In the genomic region with DNA sequence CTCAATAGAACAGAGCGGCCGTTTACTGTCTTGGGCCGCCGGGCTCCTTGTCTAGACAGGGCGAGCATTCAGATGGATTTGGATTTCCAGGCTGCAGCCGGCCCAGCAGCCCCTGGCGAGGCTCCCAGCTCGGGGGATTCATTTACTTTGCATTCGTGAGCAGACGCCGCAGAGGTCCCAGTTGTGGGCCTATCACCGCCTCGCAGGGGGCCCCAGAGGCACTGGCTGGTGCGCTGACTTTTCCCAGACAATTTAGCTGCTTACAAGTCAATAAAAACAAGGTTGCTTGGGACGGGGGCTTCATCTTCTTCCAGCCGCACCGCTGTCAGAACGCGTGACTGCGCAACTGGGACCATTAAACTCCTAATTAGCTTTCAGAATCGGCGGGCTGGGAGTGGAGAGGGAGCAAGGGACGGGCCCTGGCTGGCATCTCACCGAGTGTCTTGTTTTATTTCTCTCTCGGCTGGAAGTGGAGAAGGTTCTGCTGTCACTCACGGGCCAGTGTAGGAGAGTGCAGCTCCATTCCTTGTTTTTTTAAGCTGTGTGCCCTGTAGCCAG, we compare ENCODE assay signal across 8 mouse cellular contexts.
DNase-seq lines count a peak whose midpoint lies in the region; ATAC-seq and TF ChIP-seq lines count a peak whose summit lies in the region.
"Had no signal": no experiment of that assay in that cellular context is flagged by ENCODE, and none has a peak within 500 bp of the region (broad histone marks: within the 10 kb centered on the region; RNA-seq: fewer than 3 reads in every experiment).

No protein-coding gene starts in this region.

- no peak for TF ChIP-seq CTCF in lung, postnatal 0 days (IDR thresholded peaks at IDR 0.05)

- WGBS in lung, embryonic 15.5 days = 10% methylated on average over 26 of the region's 26 CpGs
- 2% methylated on average over 26 of the region's 26 CpGs for WGBS in forebrain, embryonic 10.5 days
- WGBS in hindbrain, embryonic 10.5 days = 2% methylated on average over 26 of the region's 26 CpGs
- WGBS in lung, postnatal 0 days = 13% methylated on average over 26 of the region's 26 CpGs
- WGBS in stomach, embryonic 14.5 days = 8% methylated on average over 26 of the region's 26 CpGs

- no peak for DNase-seq in lung, adult 18-20 months
- no peak for DNase-seq in forebrain, embryonic 10.5 days (ENCODE audit: extremely low spot score, low spot score)
- peak; percentile 59 for DNase-seq in hindbrain, embryonic 10.5 days (ENCODE audit: low spot score)
- DNase-seq in lung, postnatal 0 days (ENCODE audit: low spot score) = peak; percentile 48
- no peak for DNase-seq in c-Kit-positive CD71-positive TER-119-positive erythroid progenitor cells, embryonic 14.5 days (ENCODE audit: low spot score)

- no peaks in the 10 kb centered on the region for H3K9me3 ChIP-seq in lung, embryonic 15.5 days
- H3K9me3 ChIP-seq in forebrain, embryonic 10.5 days = peaks cover 8% of the 10 kb centered on the region; the same call in 1 of the 2 replicates
- H3K9me3 ChIP-seq in hindbrain, embryonic 10.5 days = peaks cover 5% of the 10 kb centered on the region; the same call in 1 of the 2 replicates
- H3K9me3 ChIP-seq in lung, postnatal 0 days (ENCODE audit: low read length) = no peaks in the 10 kb centered on the region
- H3K9me3 ChIP-seq in stomach, embryonic 14.5 days (ENCODE audit: control insufficient read depth, low read depth, low read length) = no peaks in the 10 kb centered on the region

- no peak overlapping the region for H3K9ac ChIP-seq in lung, embryonic 15.5 days
- no peak overlapping the region for H3K9ac ChIP-seq in lung, postnatal 0 days (replicated peaks; ENCODE audit: low read depth)
- no peak overlapping the region for H3K9ac ChIP-seq in stomach, embryonic 14.5 days (replicated peaks; ENCODE audit: low read depth, low read length)

- H3K27ac ChIP-seq in lung, embryonic 15.5 days = peak overlapping the region; percentile 72
- H3K27ac ChIP-seq in forebrain, embryonic 10.5 days = peak overlapping the region; percentile 74
- H3K27ac ChIP-seq in hindbrain, embryonic 10.5 days = peak overlapping the region; percentile 69
- H3K27ac ChIP-seq in lung, postnatal 0 days (ENCODE audit: low read length) = no peak overlapping the region
- H3K27ac ChIP-seq in stomach, embryonic 14.5 days (ENCODE audit: low read length) = peak overlapping the region; percentile 57
- H3K27ac ChIP-seq: layer of hippocampus, adult 2 months had no signal

- peak overlapping the region; percentile 46 for H3K4me2 ChIP-seq in lung, embryonic 15.5 days
- H3K4me2 ChIP-seq in lung, postnatal 0 days (replicated peaks; ENCODE audit: low read depth, low read length) = peak overlapping the region; percentile 25; the same call in 1 of the 2 replicates
- peak overlapping the region; percentile 32 for H3K4me2 ChIP-seq in stomach, embryonic 14.5 days (replicated peaks; ENCODE audit: low read depth, low read length)

- TF ChIP-seq EP300 in lung, postnatal 0 days (IDR thresholded peaks at IDR 0.05) = no peak

- H3K36me3 ChIP-seq in lung, embryonic 15.5 days = no peaks in the 10 kb centered on the region
- H3K36me3 ChIP-seq in forebrain, embryonic 10.5 days (replicated peaks) = no peaks in the 10 kb centered on the region
- H3K36me3 ChIP-seq in hindbrain, embryonic 10.5 days = no peaks in the 10 kb centered on the region
- no peaks in the 10 kb centered on the region for H3K36me3 ChIP-seq in lung, postnatal 0 days (ENCODE audit: insufficient read depth, low read length)
- H3K36me3 ChIP-seq in stomach, embryonic 14.5 days (ENCODE audit: control insufficient read depth, insufficient read depth, low read length) = no peaks in the 10 kb centered on the region

- peaks cover 60% of the 10 kb centered on the region for H3K4me1 ChIP-seq in lung, embryonic 15.5 days
- H3K4me1 ChIP-seq in forebrain, embryonic 10.5 days = peaks cover 61% of the 10 kb centered on the region
- peaks cover 64% of the 10 kb centered on the region for H3K4me1 ChIP-seq in hindbrain, embryonic 10.5 days (replicated peaks)
- peaks cover 14% of the 10 kb centered on the region; the same call in 1 of the 2 replicates for H3K4me1 ChIP-seq in lung, postnatal 0 days (ENCODE audit: insufficient read depth, low read depth, low read length)
- H3K4me1 ChIP-seq in stomach, embryonic 14.5 days (ENCODE audit: control insufficient read depth, insufficient read depth, low read length) = peaks cover 44% of the 10 kb centered on the region

- peak; percentile 29; the same call in 1 of the 2 replicates for ATAC-seq in lung, embryonic 15.5 days (ENCODE audit: borderline replicate concordance, extremely low read depth, low FRiP score, low TSS enrichment)
- ATAC-seq in lung, postnatal 0 days = peak; percentile 26; the same call in 1 of the 2 replicates
- peak; percentile 35; the same call in 1 of the 2 replicates for ATAC-seq in stomach, embryonic 14.5 days (ENCODE audit: insufficient number of reproducible peaks, insufficient read depth, low FRiP score, low read depth)

- H3K27me3 ChIP-seq in lung, embryonic 15.5 days = no peaks in the 10 kb centered on the region
- peaks cover 85% of the 10 kb centered on the region for H3K27me3 ChIP-seq in forebrain, embryonic 10.5 days (ENCODE audit: poor library complexity, severe bottlenecking)
- H3K27me3 ChIP-seq in hindbrain, embryonic 10.5 days (ENCODE audit: insufficient read depth, poor library complexity, severe bottlenecking) = peaks cover 80% of the 10 kb centered on the region
- H3K27me3 ChIP-seq in lung, postnatal 0 days (replicated peaks; ENCODE audit: insufficient read depth, low read length) = no peaks in the 10 kb centered on the region
- no peaks in the 10 kb centered on the region for H3K27me3 ChIP-seq in stomach, embryonic 14.5 days (ENCODE audit: control insufficient read depth, insufficient read depth, low read length)

- H3K4me3 ChIP-seq in lung, embryonic 15.5 days = no peak overlapping the region
- H3K4me3 ChIP-seq in forebrain, embryonic 10.5 days = peak overlapping the region; percentile 43
- peak overlapping the region; percentile 47 for H3K4me3 ChIP-seq in hindbrain, embryonic 10.5 days
- H3K4me3 ChIP-seq in lung, postnatal 0 days (ENCODE audit: low read depth, low read length) = no peak overlapping the region
- H3K4me3 ChIP-seq in stomach, embryonic 14.5 days (ENCODE audit: low read depth, low read length) = no peak overlapping the region
- H3K4me3 ChIP-seq: layer of hippocampus, adult 2 months had no signal

Comparison
In these comparisons a context has a peak if more than half of its experiments do, and no peak if none do; other contexts are left out.
1. DNase-seq: peak in hindbrain, embryonic 10.5 days (single experiment) and lung, postnatal 0 days (single experiment); none in lung, adult 18-20 months (0 of 2), forebrain, embryonic 10.5 days (single experiment) and c-Kit-positive CD71-positive TER-119-positive erythroid progenitor cells, embryonic 14.5 days (single experiment).
2. H3K4me3 ChIP-seq: peak in forebrain, embryonic 10.5 days (single experiment) and hindbrain, embryonic 10.5 days (single experiment); none in lung, embryonic 15.5 days (single experiment), lung, postnatal 0 days (single experiment) and stomach, embryonic 14.5 days (single experiment).
3. Peak in every context shown above with its lines, with median percentiles within 50 percentile points of each other: ATAC-seq and H3K4me2 ChIP-seq.